Mouse (Mus musculus) embryonic fibroblast, embryonic 13.5 days (primary cell): ENCODE data around the gene Nap1l1.

Experiments used
- CTCF ChIP-seq: IDR thresholded peaks from 2 replicates; pipeline ENCODE4 v1.5.1; 2011; ENCODE audit warnings: mild to moderate bottlenecking, control low read depth, low read length, moderate library complexity, borderline replicate concordance; ENCODE audit not compliant: insufficient read depth
- POLR2A ChIP-seq: IDR thresholded peaks from 2 replicates; pipeline ENCODE4 v1.6.1; 2011; ENCODE audit warnings: low read depth, mild to moderate bottlenecking, control low read depth, low read length, moderate library complexity

DNA sequence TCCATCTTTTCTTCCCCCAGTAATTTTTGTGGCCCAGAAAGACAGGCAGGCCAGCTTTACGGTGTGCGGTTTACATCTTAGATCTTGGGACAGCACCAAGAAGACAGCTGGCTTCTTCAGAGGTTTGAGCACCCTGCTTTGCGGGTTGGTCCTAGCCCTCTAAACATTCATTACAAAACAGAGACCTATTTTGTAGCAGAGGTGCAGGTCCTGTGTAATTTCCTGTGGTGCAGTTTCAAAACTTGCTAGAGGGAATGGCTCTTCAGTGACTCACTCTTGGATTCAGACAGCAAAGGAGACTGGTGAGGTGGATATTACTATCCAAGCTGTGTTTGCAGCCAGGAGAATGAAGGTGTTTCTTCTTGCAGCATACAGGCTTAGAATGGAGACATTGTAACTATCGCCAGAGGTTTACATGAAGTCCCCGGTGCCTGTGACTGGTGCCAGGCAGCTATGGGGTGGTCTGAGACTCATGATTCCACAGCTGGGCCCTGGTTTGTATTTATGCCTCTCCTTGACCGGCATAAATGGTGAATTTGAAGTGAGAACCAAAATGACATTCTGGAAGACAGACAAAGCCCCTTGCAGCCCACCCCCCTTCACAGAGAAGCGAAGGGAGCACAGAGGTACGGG, 43.9 kb downstream of the Nap1l1 start:
- no peak for TF ChIP-seq CTCF
- TF ChIP-seq POLR2A: no peak
